Mouse (Mus musculus) CD4-positive naive resting alpha-beta T cell, adult 57 days (primary cell): ENCODE measurements around the gene Tgtp1. TPM values are rescaled to one million over a fixed set of nuclear protein-coding genes. Genes with fewer than 3 reads are reported as not detected.

Experiments used
- total RNA-seq: library from RNA; stranded (reverse); gene quantifications from one replicate; pipeline ENCODE4 v1.2.4, GENCODE M21; 2023

Gene Tgtp1
- 82.7 TPM for total RNA-seq

GRCm38 (mm10) chr11:48994018-48994417 lies at the start of gene Tgtp1:
TSS of gene Tgtp1 (minus strand) at chr11:48994172.

GRCm38 (mm10) chr11:48991740-48992520 lies 2.0 kb downstream of the Tgtp1 start, which contains the start of gene Gm12185:
TSS of gene Gm12185 (minus strand) at chr11:48992226.

GRCm38 (mm10) chr11:48979251-48979650 lies 14.7 kb downstream of the Tgtp1 start, which contains the start of gene 9930111J21Rik1:
TSS of gene 9930111J21Rik1 (minus strand) at chr11:48979398.

GRCm38 (mm10) chr11:48978240-48978939 lies 15.6 kb downstream of the Tgtp1 start, which contains the start of gene Olfr56:
TSS of gene Olfr56 (plus strand) at chr11:48978889.

GRCm38 (mm10) chr11:48946090-48946489 lies 47.9 kb downstream of the Tgtp1 start, which contains the start of gene Psme2b:
TSS of gene Psme2b (minus strand) at chr11:48946190.

Other genes with a start within 250 kb of the Tgtp1 start
- 2,005 TPM for gene Rack1, start 193.8 kb downstream of the Tgtp1 start, total RNA-seq
- gene Trim41, start 176.8 kb downstream of the Tgtp1 start, total RNA-seq: 30.0 TPM
- 5.9 TPM for gene Trim7, start 168.0 kb downstream of the Tgtp1 start, total RNA-seq
- 1.3 TPM for gene Gm12184, start 167.5 kb downstream of the Tgtp1 start, total RNA-seq
- 47.4 TPM for gene Irgm1, start 122.5 kb downstream of the Tgtp1 start, total RNA-seq
- 20.8 TPM for gene Gm5431, start 92.0 kb downstream of the Tgtp1 start, total RNA-seq
- 39.6 TPM for gene Psme2b, start 48.0 kb downstream of the Tgtp1 start, total RNA-seq
- gene Olfr56, start 15.3 kb downstream of the Tgtp1 start, total RNA-seq: 1.0 TPM
- gene 9930111J21Rik1, start 14.8 kb downstream of the Tgtp1 start, total RNA-seq: 75.3 TPM
- 50.5 TPM for gene Gm12185, start 1.9 kb downstream of the Tgtp1 start, total RNA-seq
- 78.9 TPM for gene 9930111J21Rik2, start 57.1 kb upstream of the Tgtp1 start, total RNA-seq
- gene Tgtp2, start 70.0 kb upstream of the Tgtp1 start, total RNA-seq: 40.7 TPM
- 140 TPM for gene Ifi47, start 82.4 kb upstream of the Tgtp1 start, total RNA-seq
- not detected for gene Olfr1396, start 120.7 kb upstream of the Tgtp1 start, total RNA-seq
- gene Olfr1395, start 148.1 kb upstream of the Tgtp1 start, total RNA-seq: not detected
- gene Olfr1394, start 160.2 kb upstream of the Tgtp1 start, total RNA-seq: not detected
- 0.89 TPM for gene Btnl9, start 193.0 kb upstream of the Tgtp1 start, total RNA-seq
- gene Zfp62, start 209.1 kb upstream of the Tgtp1 start, total RNA-seq: 94.6 TPM